26 mouse cellular contexts compared by ENCODE assay signal in the genomic region with DNA sequence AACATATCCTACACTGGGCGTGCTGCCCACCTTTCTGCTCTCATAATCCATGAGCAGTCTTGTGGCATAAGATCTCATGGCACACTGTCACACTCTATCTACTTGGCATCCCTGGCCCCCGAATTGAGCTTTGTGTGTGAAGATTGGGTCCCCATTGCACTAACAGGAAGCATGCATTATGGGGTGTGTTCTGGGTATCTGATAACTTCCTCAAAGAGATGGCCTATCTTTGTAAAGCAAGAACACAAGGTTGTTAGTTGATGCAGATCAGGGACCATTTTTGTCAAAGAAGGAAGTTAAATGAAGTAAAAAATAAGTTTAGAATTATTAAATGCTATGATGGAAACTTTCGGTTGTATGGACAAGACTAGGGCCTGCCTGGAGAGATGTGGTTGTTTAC.
"Had no signal": no experiment of that assay in that cellular context is flagged by ENCODE, and none has a peak within 500 bp of the region (broad histone marks: within the 10 kb centered on the region; RNA-seq: fewer than 3 reads in every experiment).

No protein-coding gene starts in this region.

- H3K27me3 ChIP-seq: heart, embryonic 12.5 days; hindbrain, embryonic 12.5 days; intestine, embryonic 15.5 days; limb, embryonic 13.5 days; limb, embryonic 15.5 days; liver, embryonic 12.5 days had no signal

- H3K36me3 ChIP-seq: heart, embryonic 10.5 days; heart, embryonic 12.5 days; hindbrain, embryonic 10.5 days; hindbrain, embryonic 12.5 days; intestine, embryonic 15.5 days; limb, embryonic 13.5 days; limb, embryonic 15.5 days; liver, embryonic 12.5 days had no signal

- H3K4me3 ChIP-seq: heart, embryonic 10.5 days; heart, embryonic 12.5 days; hindbrain, embryonic 10.5 days; hindbrain, embryonic 12.5 days; intestine, embryonic 15.5 days; layer of hippocampus, adult 2 months; left cerebral cortex, adult 2 months; limb, embryonic 13.5 days; limb, embryonic 15.5 days; liver, embryonic 12.5 days had no signal

- ATAC-seq: hindbrain, embryonic 16.5 days; inflammation-experienced regulatory T-cells, adult 6 months; intestine, embryonic 15.5 days; intestine, postnatal 0 days; liver, embryonic 12.5 days had no signal

- H3K9me3 ChIP-seq: heart, embryonic 10.5 days; heart, embryonic 12.5 days; hindbrain, embryonic 10.5 days; hindbrain, embryonic 12.5 days; intestine, embryonic 15.5 days; limb, embryonic 13.5 days; limb, embryonic 15.5 days; liver, embryonic 12.5 days had no signal

- DNase-seq: gastrocnemius, postnatal 14 days; gastrocnemius, postnatal 36 days; heart, adult 18-20 months; heart, postnatal 10 days; heart, postnatal 4 days; kidney, adult 18-20 months; kidney, adult 8-10 months; kidney, postnatal 14 days; kidney, postnatal 36 days; left cerebral cortex, postnatal 4 days had no signal

- H3K4me2 ChIP-seq: heart, embryonic 12.5 days; hindbrain, embryonic 12.5 days; hindbrain, embryonic 14.5 days; intestine, embryonic 15.5 days; limb, embryonic 13.5 days; limb, embryonic 15.5 days; liver, embryonic 12.5 days had no signal

- H3K27ac ChIP-seq: heart, embryonic 10.5 days; hindbrain, embryonic 10.5 days; hindbrain, embryonic 12.5 days; hindbrain, embryonic 14.5 days; intestine, embryonic 15.5 days; kidney, postnatal 0 days; layer of hippocampus, adult 2 months; left cerebral cortex, adult 2 months; limb, embryonic 13.5 days; limb, embryonic 15.5 days; liver, embryonic 12.5 days; liver, embryonic 14.5 days had no signal

- H3K9ac ChIP-seq: heart, embryonic 12.5 days; hindbrain, embryonic 12.5 days; hindbrain, embryonic 14.5 days; intestine, embryonic 15.5 days; limb, embryonic 13.5 days; limb, embryonic 15.5 days; liver, embryonic 12.5 days; liver, embryonic 14.5 days had no signal

- H3K4me1 ChIP-seq: heart, embryonic 12.5 days; hindbrain, embryonic 10.5 days; intestine, embryonic 15.5 days; liver, embryonic 12.5 days had no signal
